Mouse (Mus musculus): Measurements from ENCODE around the gene Spata2l. TPM values are rescaled to one million over a fixed set of nuclear protein-coding genes. Genes with fewer than 3 reads are reported as not detected.
"Not testable (repeated sequence)": the region's sequence is repeated elsewhere in the genome, so short reads cannot be mapped to it uniquely, and the experiment has no call there.

The Spata2l gene
- polyA plus RNA-seq, 1 experiment from 2014 or later, result 2.8 TPM

- ATAC-seq (ENCODE audit: insufficient number of reproducible peaks, insufficient read depth, low FRiP score, low read depth), result no peak
- Histone ChIP-seq H3K9ac (ENCODE audit: low read length) (no peak overlapping the region), H3K36me3 (ENCODE audit: control insufficient read depth, insufficient read depth, low read length) (peaks cover 18% of the 10 kb centered on the region; the same call in 1 of the 2 replicates), H3K27me3 (ENCODE audit: control insufficient read depth, insufficient read depth, low read length) (peaks cover 12% of the 10 kb centered on the region; the same call in 1 of the 2 replicates), H3K4me1 (ENCODE audit: control insufficient read depth in 2 of 2, insufficient read depth in 2 of 2, low read length in 2 of 2) (peaks cover 3 to 10% of the 10 kb centered on the region in 2 experiments; a peak in 1 of 4 replicates), H3K9me3 (ENCODE audit: control insufficient read depth, low read length) (no peaks in the 10 kb centered on the region), H3K4me3 (ENCODE audit: control insufficient read depth in 1 of 2, insufficient read depth in 1 of 2, low read depth in 1 of 2, low read length in 2 of 2) (no peak overlapping the region), H3K4me2 (ENCODE audit: low read length) (no peak overlapping the region), H3K27ac (replicated peaks in 1 of 2; ENCODE audit: control insufficient read depth in 1 of 2, insufficient read depth in 1 of 2, low read depth in 2 of 2, low read length in 2 of 2) (no peak overlapping the region)
- 31% methylated on average over 7 of the region's 7 CpGs for WGBS
Observed at GRCm38 (mm10) chr8:123232553-123232952, 3.5 kb downstream of the Spata2l start.

GRCm38 (mm10) chr8:123231742-123232141, 4.3 kb downstream of the Spata2l start:
- Histone ChIP-seq H3K4me3 (ENCODE audit: control insufficient read depth in 1 of 2, insufficient read depth in 1 of 2, low read depth in 1 of 2, low read length in 2 of 2) (no peak overlapping the region), H3K9ac (ENCODE audit: low read length) (no peak overlapping the region), H3K4me1 (ENCODE audit: control insufficient read depth in 2 of 2, insufficient read depth in 2 of 2, low read length in 2 of 2) (peaks cover 3 to 10% of the 10 kb centered on the region in 2 experiments; a peak in 1 of 4 replicates), H3K9me3 (ENCODE audit: control insufficient read depth, low read length) (no peaks in the 10 kb centered on the region), H3K4me2 (ENCODE audit: low read length) (no peak overlapping the region), H3K27ac (replicated peaks in 1 of 2; ENCODE audit: control insufficient read depth in 1 of 2, insufficient read depth in 1 of 2, low read depth in 2 of 2, low read length in 2 of 2) (no peak overlapping the region), H3K27me3 (ENCODE audit: control insufficient read depth, insufficient read depth, low read length) (peaks cover 12% of the 10 kb centered on the region; the same call in 1 of the 2 replicates), H3K36me3 (ENCODE audit: control insufficient read depth, insufficient read depth, low read length) (peaks cover 26% of the 10 kb centered on the region)
- WGBS, result 52% methylated on average over 5 of the region's 5 CpGs
- no peak for ATAC-seq (ENCODE audit: insufficient number of reproducible peaks, insufficient read depth, low FRiP score, low read depth)

GRCm38 (mm10) chr8:123230326-123230725, 5.7 kb downstream of the Spata2l start:
- not testable (repeated sequence) for H3K9ac ChIP-seq (ENCODE audit: low read length); H3K9me3 ChIP-seq (ENCODE audit: control insufficient read depth, low read length); H3K4me3 ChIP-seq (ENCODE audit: control insufficient read depth in 1 of 2, insufficient read depth in 1 of 2, low read depth in 1 of 2, low read length in 2 of 2); H3K27ac ChIP-seq (replicated peaks in 1 of 2; ENCODE audit: control insufficient read depth in 1 of 2, insufficient read depth in 1 of 2, low read depth in 2 of 2, low read length in 2 of 2); H3K4me2 ChIP-seq (ENCODE audit: low read length); ATAC-seq (ENCODE audit: insufficient number of reproducible peaks, insufficient read depth, low FRiP score, low read depth)
- 74% methylated on average over 8 of the region's 11 CpGs for WGBS
- Histone ChIP-seq H3K36me3 (ENCODE audit: control insufficient read depth, insufficient read depth, low read length) (peaks cover 33% of the 10 kb centered on the region), H3K4me1 (ENCODE audit: control insufficient read depth in 2 of 2, insufficient read depth in 2 of 2, low read length in 2 of 2) (peaks cover 1 to 11% of the 10 kb centered on the region in 2 experiments; a peak in 3 of 4 replicates), H3K27me3 (ENCODE audit: control insufficient read depth, insufficient read depth, low read length) (peaks cover 12% of the 10 kb centered on the region; the same call in 1 of the 2 replicates)

GRCm38 (mm10) chr8:123228416-123228815, 7.6 kb downstream of the Spata2l start:
- no peaks in the 10 kb centered on the region for H3K27me3 ChIP-seq (ENCODE audit: control insufficient read depth, insufficient read depth, low read length)
- no peak overlapping the region for H3K4me2 ChIP-seq (ENCODE audit: low read length)
- peaks cover 2 to 14% of the 10 kb centered on the region in 2 experiments; a peak in 3 of 4 replicates for H3K4me1 ChIP-seq (ENCODE audit: control insufficient read depth in 2 of 2, insufficient read depth in 2 of 2, low read length in 2 of 2)
- 100% methylated on average over 1 of the region's 1 CpGs for WGBS
- H3K36me3 ChIP-seq (ENCODE audit: control insufficient read depth, insufficient read depth, low read length), result peaks cover 33% of the 10 kb centered on the region
- H3K9me3 ChIP-seq (ENCODE audit: control insufficient read depth, low read length), result no peaks in the 10 kb centered on the region
- H3K9ac ChIP-seq (ENCODE audit: low read length), result no peak overlapping the region
- no peak overlapping the region for H3K27ac ChIP-seq (replicated peaks in 1 of 2; ENCODE audit: control insufficient read depth in 1 of 2, insufficient read depth in 1 of 2, low read depth in 2 of 2, low read length in 2 of 2)
- ATAC-seq (ENCODE audit: insufficient number of reproducible peaks, insufficient read depth, low FRiP score, low read depth), result no peak
- H3K4me3 ChIP-seq (ENCODE audit: control insufficient read depth in 1 of 2, insufficient read depth in 1 of 2, low read depth in 1 of 2, low read length in 2 of 2), result no peak overlapping the region

GRCm38 (mm10) chr8:123224278-123225266, 11.5 kb downstream of the Spata2l start, which contains the start of gene Cdk10:
TSS of gene Cdk10 (plus strand) at chr8:123224842.
- Histone ChIP-seq H3K27ac (replicated peaks in 1 of 2; ENCODE audit: control insufficient read depth in 1 of 2, insufficient read depth in 1 of 2, low read depth in 2 of 2, low read length in 2 of 2) (peak within 1 kb of the TSS; percentile 84 to 90), H3K4me2 (ENCODE audit: low read length) (peak within 1 kb of the TSS; percentile 97), H3K27me3 (ENCODE audit: control insufficient read depth, insufficient read depth, low read length) (no peaks in the 10 kb centered on the region), H3K36me3 (ENCODE audit: control insufficient read depth, insufficient read depth, low read length) (peaks cover 28% of the 10 kb centered on the region), H3K9ac (ENCODE audit: low read length) (peak within 1 kb of the TSS; percentile 94), H3K9me3 (ENCODE audit: control insufficient read depth, low read length) (no peaks in the 10 kb centered on the region), H3K4me3 (ENCODE audit: control insufficient read depth in 1 of 2, insufficient read depth in 1 of 2, low read depth in 1 of 2, low read length in 2 of 2) (peak within 1 kb of the TSS; percentile 82 to 86), H3K4me1 (ENCODE audit: control insufficient read depth in 2 of 2, insufficient read depth in 2 of 2, low read length in 2 of 2) (peaks cover 2 to 14% of the 10 kb centered on the region in 2 experiments; a peak in 3 of 4 replicates)
- WGBS, result 2% methylated on average over 59 of the region's 59 CpGs
- ATAC-seq (ENCODE audit: insufficient number of reproducible peaks, insufficient read depth, low FRiP score, low read depth), result peak; percentile 79

- Histone ChIP-seq H3K9ac (ENCODE audit: low read length) (no peak overlapping the region), H3K36me3 (ENCODE audit: control insufficient read depth, insufficient read depth, low read length) (no peaks in the 10 kb centered on the region), H3K4me1 (ENCODE audit: control insufficient read depth in 2 of 2, insufficient read depth in 2 of 2, low read length in 2 of 2) (peaks cover 2 to 14% of the 10 kb centered on the region in 2 experiments; a peak in 3 of 4 replicates), H3K27me3 (ENCODE audit: control insufficient read depth, insufficient read depth, low read length) (no peaks in the 10 kb centered on the region), H3K9me3 (ENCODE audit: control insufficient read depth, low read length) (no peaks in the 10 kb centered on the region), H3K4me2 (ENCODE audit: low read length) (no peak overlapping the region), H3K4me3 (ENCODE audit: control insufficient read depth in 1 of 2, insufficient read depth in 1 of 2, low read depth in 1 of 2, low read length in 2 of 2) (no peak overlapping the region), H3K27ac (replicated peaks in 1 of 2; ENCODE audit: control insufficient read depth in 1 of 2, insufficient read depth in 1 of 2, low read depth in 2 of 2, low read length in 2 of 2) (no peak overlapping the region)
- WGBS, result 64% methylated on average over 1 of the region's 1 CpGs
- ATAC-seq (ENCODE audit: insufficient number of reproducible peaks, insufficient read depth, low FRiP score, low read depth), result no peak
Observed at GRCm38 (mm10) chr8:123220917-123221316, 15.1 kb downstream of the Spata2l start.

- peaks cover 13 to 19% of the 10 kb centered on the region in 2 experiments for H3K4me1 ChIP-seq (ENCODE audit: control insufficient read depth in 2 of 2, insufficient read depth in 2 of 2, low read length in 2 of 2)
- 35% methylated on average over 3 of the region's 3 CpGs for WGBS
- no peaks in the 10 kb centered on the region for H3K27me3 ChIP-seq (ENCODE audit: control insufficient read depth, insufficient read depth, low read length)
- no peak overlapping the region for H3K27ac ChIP-seq (replicated peaks in 1 of 2; ENCODE audit: control insufficient read depth in 1 of 2, insufficient read depth in 1 of 2, low read depth in 2 of 2, low read length in 2 of 2)
- H3K36me3 ChIP-seq (ENCODE audit: control insufficient read depth, insufficient read depth, low read length), result peaks cover 2% of the 10 kb centered on the region; the same call in 1 of the 2 replicates
- no peak overlapping the region for H3K4me3 ChIP-seq (ENCODE audit: control insufficient read depth in 1 of 2, insufficient read depth in 1 of 2, low read depth in 1 of 2, low read length in 2 of 2)
- ATAC-seq (ENCODE audit: insufficient number of reproducible peaks, insufficient read depth, low FRiP score, low read depth), result no peak
- no peaks in the 10 kb centered on the region for H3K9me3 ChIP-seq (ENCODE audit: control insufficient read depth, low read length)
- no peak overlapping the region for H3K9ac ChIP-seq (ENCODE audit: low read length)
- H3K4me2 ChIP-seq (ENCODE audit: low read length), result no peak overlapping the region
Observed at GRCm38 (mm10) chr8:123215430-123215829, 20.6 kb downstream of the Spata2l start.

Data from heart, embryonic 14.5 days (tissue).